Mouse (Mus musculus) hindbrain, embryonic 15.5 days (tissue): ENCODE results near the gene Fxyd6. TPM values are rescaled to one million over a fixed set of nuclear protein-coding genes. Genes with fewer than 3 reads are reported as not detected.

ENCODE experiments used
- ATAC-seq: fragments of 200-750 bp; cut with Nextera tagmentation; 2 replicates; pipeline ENCODE4 v1.8.0; 2017; ENCODE audit warnings: low read depth, moderate number of reproducible peaks, moderate TSS enrichment; ENCODE audit not compliant: low FRiP score
- H3K27ac ChIP-seq: fragments of 300-500 bp; sonication (generic); replicated peaks from 2 replicates; pipeline ENCODE4 v1.5.1; 2015; ENCODE audit warnings: mild to moderate bottlenecking, inconsistent platforms
- H3K27me3 ChIP-seq: fragments of 300-500 bp; sonication (generic); 2 replicates; pipeline ENCODE4 v1.6.1; 2015; ENCODE audit warnings: control low read depth, inconsistent platforms
- H3K36me3 ChIP-seq: fragments of 300-500 bp; sonication (generic); 2 replicates; pipeline ENCODE4 v1.6.1; 2015; ENCODE audit warnings: control low read depth, inconsistent platforms
- H3K4me1 ChIP-seq: fragments of 300-500 bp; sonication (generic); replicated peaks from 2 replicates; pipeline ENCODE4 v1.6.1; 2015; ENCODE audit warnings: control low read depth, inconsistent platforms
- H3K4me2 ChIP-seq: fragments of 300-500 bp; sonication (generic); 2 replicates; pipeline ENCODE4 v1.6.1; 2015; ENCODE audit warnings: moderate library complexity, mild to moderate bottlenecking, inconsistent platforms
- H3K4me3 ChIP-seq: fragments of 300-500 bp; sonication (generic); 2 replicates; pipeline ENCODE4 v1.5.1; 2015; ENCODE audit warnings: mild to moderate bottlenecking, inconsistent platforms
- H3K9ac ChIP-seq: fragments of 300-500 bp; sonication (generic); 2 replicates; pipeline ENCODE4 v1.6.1; 2015; ENCODE audit warnings: inconsistent platforms
- H3K9me3 ChIP-seq: fragments of 300-500 bp; sonication (generic); 2 replicates; pipeline ENCODE4 v1.6.1; 2016; ENCODE audit warnings: control low read depth, inconsistent platforms
- WGBS: fragments of 180-500 bp; shearing (Covaris S2); methylation state at CpG from one replicate; pipeline ENCODE4 v1.1.7; 2015; 5-methylcytosine and 5-hydroxymethylcytosine counted together
- polyA plus RNA-seq: library from polyadenylated mRNA; unstranded; fragments of >200 nt; fragmentation: Nextera tagmentation; extraction: Ambion mirVana; gene quantifications from 2 replicates; pipeline ENCODE4 v1.2.1, GENCODE M21; 2015

The Fxyd6 gene
- polyA plus RNA-seq, 1 experiment from 2014 or later: 611 TPM

GRCm38 (mm10) chr9:45380411-45381251, 10.6 kb downstream of the Fxyd6 start:
- H3K36me3 ChIP-seq: no peaks in the 10 kb centered on the region
- ATAC-seq: peak; percentile 69
- no peak overlapping the region for H3K9ac ChIP-seq
- H3K27ac ChIP-seq: peak overlapping the region; percentile 61
- no peaks in the 10 kb centered on the region for H3K27me3 ChIP-seq
- WGBS: 23% methylated on average over 10 of the region's 10 CpGs
- no peak overlapping the region for H3K4me2 ChIP-seq
- no peaks in the 10 kb centered on the region for H3K9me3 ChIP-seq
- H3K4me1 ChIP-seq: peaks cover 69% of the 10 kb centered on the region
- no peak overlapping the region for H3K4me3 ChIP-seq

GRCm38 (mm10) chr9:45382336-45382735, 12.4 kb downstream of the Fxyd6 start:
- Histone ChIP-seq H3K4me1 (peaks cover 54% of the 10 kb centered on the region), H3K27ac (peak overlapping the region; percentile 61), H3K4me2 (no peak overlapping the region), H3K27me3 (no peaks in the 10 kb centered on the region), H3K4me3 (no peak overlapping the region), H3K36me3 (no peaks in the 10 kb centered on the region), H3K9me3 (no peaks in the 10 kb centered on the region), H3K9ac (no peak overlapping the region)
- WGBS: 68% methylated on average over 5 of the region's 5 CpGs
- peak; percentile 21; the same call in 1 of the 2 replicates for ATAC-seq

- peaks cover 49% of the 10 kb centered on the region for H3K4me1 ChIP-seq
- 51% methylated on average over 5 of the region's 5 CpGs for WGBS
Measured at GRCm38 (mm10) chr9:45382834-45383233, 12.8 kb downstream of the Fxyd6 start.

GRCm38 (mm10) chr9:45383883-45384282, 13.9 kb downstream of the Fxyd6 start:
- ATAC-seq: no peak
- H3K4me2 ChIP-seq: no peak overlapping the region
- no peaks in the 10 kb centered on the region for H3K36me3 ChIP-seq

More at GRCm38 (mm10) chr9:45382834-45383233, 12.8 kb downstream of the Fxyd6 start:
- Histone ChIP-seq H3K9me3 (no peaks in the 10 kb centered on the region), H3K4me3 (no peak overlapping the region), H3K36me3 (no peaks in the 10 kb centered on the region), H3K9ac (no peak overlapping the region), H3K4me2 (no peak overlapping the region), H3K27ac (peak overlapping the region; percentile 39; the same call in 1 of the 2 replicates), H3K27me3 (no peaks in the 10 kb centered on the region)
- no peak for ATAC-seq

GRCm38 (mm10) chr9:45386698-45387097, 16.7 kb downstream of the Fxyd6 start:
- H3K27me3 ChIP-seq: no peaks in the 10 kb centered on the region
- peaks cover 21% of the 10 kb centered on the region for H3K4me1 ChIP-seq
- no peak for ATAC-seq
- H3K9me3 ChIP-seq: no peaks in the 10 kb centered on the region
- 99% methylated on average over 5 of the region's 5 CpGs for WGBS
- no peak overlapping the region for H3K4me2 ChIP-seq
- H3K4me3 ChIP-seq: no peak overlapping the region
- no peaks in the 10 kb centered on the region; the same call in 1 of the 2 replicates for H3K36me3 ChIP-seq
- H3K9ac ChIP-seq: no peak overlapping the region
- no peak overlapping the region for H3K27ac ChIP-seq

More at GRCm38 (mm10) chr9:45383883-45384282, 13.9 kb downstream of the Fxyd6 start:
- WGBS: 89% methylated on average over 6 of the region's 6 CpGs
- Histone ChIP-seq H3K9me3 (no peaks in the 10 kb centered on the region), H3K4me3 (no peak overlapping the region), H3K4me1 (peaks cover 46% of the 10 kb centered on the region), H3K9ac (no peak overlapping the region), H3K27me3 (no peaks in the 10 kb centered on the region), H3K27ac (no peak overlapping the region)

- Histone ChIP-seq H3K27me3 (no peaks in the 10 kb centered on the region), H3K4me3 (no peak overlapping the region), H3K4me1 (0 out of 2 replicates have a peak, but pooled peaks cover 7% of the 10 kb centered on the region), H3K36me3 (peaks cover 9% of the 10 kb centered on the region), H3K9ac (no peak overlapping the region), H3K27ac (no peak overlapping the region), H3K4me2 (no peak overlapping the region), H3K9me3 (no peaks in the 10 kb centered on the region)
- peak; percentile 77 for ATAC-seq
- 44% methylated on average over 12 of the region's 12 CpGs for WGBS
Measured at GRCm38 (mm10) chr9:45388385-45388994, 18.5 kb downstream of the Fxyd6 start.

GRCm38 (mm10) chr9:45389596-45389995, 19.6 kb downstream of the Fxyd6 start:
- no peaks in the 10 kb centered on the region for H3K27me3 ChIP-seq
- WGBS: 89% methylated on average over 8 of the region's 8 CpGs
- H3K4me1 ChIP-seq: 0 out of 2 replicates have a peak, but pooled peaks cover 7% of the 10 kb centered on the region
- H3K9me3 ChIP-seq: no peaks in the 10 kb centered on the region
- H3K27ac ChIP-seq: no peak overlapping the region
- H3K4me3 ChIP-seq: no peak overlapping the region
- no peak for ATAC-seq
- H3K4me2 ChIP-seq: no peak overlapping the region
- H3K9ac ChIP-seq: no peak overlapping the region
- H3K36me3 ChIP-seq: peaks cover 18% of the 10 kb centered on the region

GRCm38 (mm10) chr9:45391299-45391698, 21.3 kb downstream of the Fxyd6 start:
- Histone ChIP-seq H3K4me2 (no peak overlapping the region), H3K27ac (no peak overlapping the region), H3K4me1 (0 out of 2 replicates have a peak, but pooled peaks cover 7% of the 10 kb centered on the region), H3K9ac (no peak overlapping the region), H3K4me3 (no peak overlapping the region), H3K9me3 (no peaks in the 10 kb centered on the region), H3K27me3 (no peaks in the 10 kb centered on the region), H3K36me3 (peaks cover 34% of the 10 kb centered on the region)
- ATAC-seq: no peak
- 80% methylated on average over 7 of the region's 7 CpGs for WGBS

GRCm38 (mm10) chr9:45395218-45395617, 25.2 kb downstream of the Fxyd6 start:
- ATAC-seq: no peak
- Histone ChIP-seq H3K9me3 (no peaks in the 10 kb centered on the region), H3K36me3 (peaks cover 35% of the 10 kb centered on the region), H3K4me1 (no peaks in the 10 kb centered on the region), H3K4me2 (no peak overlapping the region), H3K4me3 (no peak overlapping the region), H3K9ac (no peak overlapping the region), H3K27me3 (no peaks in the 10 kb centered on the region), H3K27ac (no peak overlapping the region)
- 94% methylated on average over 6 of the region's 6 CpGs for WGBS

- H3K27ac ChIP-seq: no peak overlapping the region
- no peak overlapping the region for H3K9ac ChIP-seq
- H3K4me2 ChIP-seq: no peak overlapping the region
- ATAC-seq: no peak
- H3K9me3 ChIP-seq: no peaks in the 10 kb centered on the region
- WGBS: 49% methylated on average over 3 of the region's 3 CpGs
- no peaks in the 10 kb centered on the region for H3K4me1 ChIP-seq
- H3K36me3 ChIP-seq: peaks cover 35% of the 10 kb centered on the region
- H3K27me3 ChIP-seq: no peaks in the 10 kb centered on the region
- H3K4me3 ChIP-seq: no peak overlapping the region
Measured at GRCm38 (mm10) chr9:45395796-45396195, 25.8 kb downstream of the Fxyd6 start.

- no peak for ATAC-seq
- Histone ChIP-seq H3K4me1 (no peaks in the 10 kb centered on the region), H3K4me2 (no peak overlapping the region), H3K9me3 (no peaks in the 10 kb centered on the region), H3K36me3 (peaks cover 28% of the 10 kb centered on the region; the same call in 1 of the 2 replicates), H3K27me3 (no peaks in the 10 kb centered on the region), H3K27ac (no peak overlapping the region), H3K4me3 (no peak overlapping the region), H3K9ac (no peak overlapping the region)
- WGBS: 50% methylated on average over 1 of the region's 1 CpGs
Measured at GRCm38 (mm10) chr9:45398336-45398735, 28.4 kb downstream of the Fxyd6 start.

- H3K27me3 ChIP-seq: no peaks in the 10 kb centered on the region
- no peaks in the 10 kb centered on the region for H3K4me1 ChIP-seq
- no peak within 1 kb of the TSS for H3K4me3 ChIP-seq
- 86% methylated on average over 4 of the region's 4 CpGs for WGBS
- ATAC-seq: no peak
- peaks cover 17% of the 10 kb centered on the region; the same call in 1 of the 2 replicates for H3K36me3 ChIP-seq
- H3K27ac ChIP-seq: no peak within 1 kb of the TSS
- no peak within 1 kb of the TSS for H3K4me2 ChIP-seq
- no peak within 1 kb of the TSS for H3K9ac ChIP-seq
- no peaks in the 10 kb centered on the region for H3K9me3 ChIP-seq
Measured at GRCm38 (mm10) chr9:45399434-45399833, 29.4 kb downstream of the Fxyd6 start, which contains the start of gene Fxyd2. TSS of gene Fxyd2 (plus strand) at chr9:45399669.
